Mouse (Mus musculus): ENCODE results near the gene Mat2a. TPM values are rescaled to one million over a fixed set of nuclear protein-coding genes. Genes with fewer than 3 reads are reported as not detected.
A peak's percentile ranks its signal among the peaks of the same experiment; 100 is the strongest.
"Not testable (repeated sequence)": the region's sequence is repeated elsewhere in the genome, so short reads cannot be mapped to it uniquely, and the experiment has no call there.

Mat2a gene
- total RNA-seq, 2 experiments from 2014 or later: 130 to 164 TPM

- Histone ChIP-seq H3K4me3 (peak overlapping the region; percentile 54), H3K27ac (peak overlapping the region; percentile 93)
- intact Hi-C loops (cut with DNase I): loop anchor here (2.0 to 5.0 kb wide), 2 partner anchors 15 to 39 kb away; no protein-coding TSS in a partner anchor
- peak; percentile 86 for DNase-seq
- no peak for TF ChIP-seq CTCF (IDR thresholded peaks at IDR 0.05)
Observed at GRCm38 (mm10) chr6:72473264-72474041, 34.1 kb upstream of the Mat2a start.

- Histone ChIP-seq H3K27ac (peak overlapping the region; percentile 73), H3K4me3 (no peak overlapping the region)
- no peak for DNase-seq
- no peak for TF ChIP-seq CTCF (IDR thresholded peaks at IDR 0.05)
- intact Hi-C loops (cut with DNase I): no loop called here
Observed at GRCm38 (mm10) chr6:72466171-72466570, 26.8 kb upstream of the Mat2a start.

DNA sequence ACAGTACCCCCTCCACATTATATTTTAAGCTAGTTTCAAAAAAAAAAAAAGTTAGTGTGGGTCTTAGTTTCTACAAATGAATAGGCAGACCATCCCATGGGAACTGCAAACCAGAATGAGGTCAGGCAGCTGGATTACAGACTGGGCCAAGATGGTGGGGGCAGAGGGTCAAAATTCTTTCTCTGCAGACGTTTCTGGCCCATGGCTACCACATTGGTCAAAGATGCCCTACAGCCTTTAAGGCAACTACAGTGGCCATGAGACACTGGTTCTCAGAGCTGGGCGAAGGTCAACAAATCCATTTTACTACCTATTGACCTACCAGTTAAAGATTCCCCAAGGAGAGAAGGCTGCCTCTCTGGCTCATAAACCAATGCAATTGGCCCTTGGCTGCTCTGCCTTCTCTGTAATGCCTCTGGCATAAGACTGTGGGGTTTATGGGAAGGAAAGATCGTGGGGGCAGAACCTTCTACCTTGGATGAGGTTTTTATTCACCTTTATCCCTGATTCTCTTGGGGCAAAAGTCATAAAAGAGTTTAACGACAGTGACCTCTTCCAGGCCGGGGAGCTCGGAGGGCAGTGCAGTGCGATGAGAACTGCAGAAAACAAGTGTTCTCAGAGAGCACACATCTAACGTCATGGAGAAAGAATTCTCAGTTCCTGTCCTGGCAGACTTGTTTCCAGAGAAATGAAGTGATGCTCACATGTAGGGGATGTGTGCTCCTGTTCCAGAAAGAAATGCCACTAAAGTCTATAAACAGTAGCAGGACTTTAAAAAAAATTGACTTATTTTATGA is 26.2 kb upstream of the Mat2a start:
- intact Hi-C loops (cut with DNase I): no loop called here
- DNase-seq: peak; percentile 55
- Histone ChIP-seq H3K4me3 (no peak overlapping the region), H3K27ac (peak overlapping the region; percentile 73)
- TF ChIP-seq CTCF (IDR thresholded peaks at IDR 0.05): no peak

DNA sequence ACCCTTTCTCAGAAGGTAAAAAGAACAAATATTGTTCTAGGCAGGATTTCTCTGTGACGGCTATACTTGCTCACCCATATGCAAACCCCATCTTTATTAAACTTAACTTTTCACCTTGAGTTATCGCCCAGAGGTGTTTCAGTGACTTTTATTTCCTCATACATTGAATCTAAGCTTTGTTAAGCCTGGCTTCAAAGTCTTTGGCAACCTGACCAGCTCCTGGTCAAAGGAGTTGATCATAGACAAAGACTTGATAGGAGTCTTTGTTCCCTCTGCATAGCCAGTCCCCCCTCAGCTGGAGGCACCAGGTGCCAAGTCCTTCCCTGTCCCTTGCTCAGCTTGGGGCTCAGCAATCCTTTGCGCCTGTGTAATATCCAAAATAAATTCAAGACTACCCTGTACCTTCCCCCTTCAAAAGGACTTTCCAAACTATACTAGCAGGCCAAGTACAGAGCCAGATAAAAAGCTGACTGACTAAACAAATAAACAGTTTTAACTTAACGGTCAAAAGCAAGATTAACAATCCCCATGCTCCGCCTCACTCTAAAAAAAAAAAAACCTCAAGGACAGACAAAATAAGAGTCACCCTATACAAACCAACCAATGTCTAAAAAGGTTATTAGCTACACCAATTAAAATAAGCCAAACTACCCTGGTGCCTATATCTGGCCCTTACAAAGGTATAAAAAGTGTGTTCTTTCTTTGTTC is 23.3 kb upstream of the Mat2a start:
- H3K4me3 ChIP-seq; H3K27ac ChIP-seq; DNase-seq; intact Hi-C loops (cut with DNase I): not testable (repeated sequence)

DNA sequence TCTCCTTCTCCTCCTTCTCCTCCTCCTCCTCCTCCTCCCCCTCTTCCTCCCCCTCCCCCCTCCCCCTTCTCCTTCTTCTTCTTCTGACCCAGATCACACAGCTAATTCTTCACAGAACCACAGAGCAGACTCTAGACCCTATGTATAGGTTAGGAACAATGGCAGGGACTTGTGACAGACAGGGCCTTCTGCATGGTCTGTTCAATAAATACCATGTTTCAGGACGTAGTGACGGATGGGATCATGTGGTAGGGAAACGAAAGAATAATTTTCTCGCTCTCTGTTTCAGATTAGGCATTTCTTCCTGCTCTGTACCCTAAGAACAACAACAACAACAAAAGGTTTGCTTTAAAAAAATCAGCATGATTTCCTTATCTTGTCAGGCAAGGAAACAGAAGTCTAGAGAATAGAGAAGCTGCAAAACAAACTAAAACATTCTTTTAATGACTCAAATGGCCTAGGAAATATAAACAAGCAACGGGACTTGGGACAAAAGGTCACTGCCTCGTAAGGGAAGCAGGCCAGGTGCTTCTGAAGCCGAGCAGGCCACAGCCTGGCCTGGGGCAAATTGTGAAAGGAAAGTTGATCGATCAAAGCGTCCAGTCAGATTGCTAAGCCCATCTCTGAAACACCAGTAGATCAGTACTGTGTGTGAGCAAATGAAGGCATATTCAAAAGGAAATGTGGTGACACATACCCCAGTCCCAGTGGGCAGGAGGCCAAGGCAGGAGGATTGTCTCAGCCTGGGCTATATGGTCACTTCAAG is 20.9 kb upstream of the Mat2a start:
- no peak for TF ChIP-seq CTCF (IDR thresholded peaks at IDR 0.05)
- DNase-seq: no peak
- H3K4me3 ChIP-seq: no peak overlapping the region
- intact Hi-C loops (cut with DNase I): no loop called here
- H3K27ac ChIP-seq: peak overlapping the region; percentile 51

DNA sequence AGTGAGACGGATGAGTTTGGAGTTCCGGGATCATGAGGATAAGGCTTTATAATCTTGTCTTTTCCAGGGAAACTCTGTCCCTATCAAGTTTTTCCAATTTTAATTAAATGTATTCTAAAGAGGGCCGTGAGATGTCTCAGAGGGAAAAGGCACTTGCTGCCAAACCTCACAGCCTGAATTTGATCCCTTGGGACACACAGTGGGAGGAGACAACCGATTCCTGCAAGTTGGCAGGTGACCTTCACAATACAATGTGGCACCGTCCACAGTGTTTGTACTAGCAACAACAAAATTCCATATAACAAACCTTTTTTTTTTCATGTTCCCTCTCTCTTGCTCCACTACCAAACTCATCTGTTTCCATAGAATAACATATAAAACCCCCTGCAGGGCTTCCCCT is 19.6 kb upstream of the Mat2a start:
- DNase-seq: no peak
- intact Hi-C loops (cut with DNase I): loop anchor here (2.0 kb wide), 1 partner anchor 14 kb away; no protein-coding TSS in a partner anchor
- H3K27ac ChIP-seq: peak overlapping the region; percentile 35; the same call in 1 of the 2 replicates
- no peak overlapping the region for H3K4me3 ChIP-seq
- TF ChIP-seq CTCF (IDR thresholded peaks at IDR 0.05): no peak

DNA sequence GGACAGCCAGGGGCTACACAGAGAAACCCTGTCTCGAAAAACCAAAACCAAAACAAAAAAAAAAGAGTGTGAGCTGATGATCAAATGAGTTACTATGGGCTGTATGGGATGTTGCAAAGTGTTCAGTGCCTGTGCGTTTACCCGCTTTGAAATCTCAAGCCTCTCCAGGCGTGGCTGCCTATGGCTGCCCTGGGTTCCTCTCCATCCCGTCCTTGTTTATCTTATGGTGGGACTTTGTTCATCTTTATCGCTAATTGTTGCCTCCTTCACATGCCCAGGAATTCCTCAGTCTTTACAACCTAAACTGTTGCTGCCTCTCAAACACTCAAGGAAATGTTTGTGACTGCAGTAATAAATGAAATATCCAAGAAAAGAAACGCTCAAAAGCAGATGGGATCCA is 19.1 kb upstream of the Mat2a start:
- H3K27ac ChIP-seq: peak overlapping the region; percentile 35
- no peak for DNase-seq
- intact Hi-C loops (cut with DNase I): loop anchor here (2.0 kb wide), 1 partner anchor 14 kb away; no protein-coding TSS in a partner anchor
- no peak for TF ChIP-seq CTCF (IDR thresholded peaks at IDR 0.05)
- H3K4me3 ChIP-seq: no peak overlapping the region

- intact Hi-C loops (cut with DNase I): no loop called here
- DNase-seq: no peak
- no peak overlapping the region for H3K4me3 ChIP-seq
- no peak for TF ChIP-seq CTCF (IDR thresholded peaks at IDR 0.05)
- H3K27ac ChIP-seq: 0 out of 2 replicates have a peak overlapping the region, but pooled peaks have one; percentile 16
Observed at GRCm38 (mm10) chr6:72456567-72456966, 17.2 kb upstream of the Mat2a start.

DNA sequence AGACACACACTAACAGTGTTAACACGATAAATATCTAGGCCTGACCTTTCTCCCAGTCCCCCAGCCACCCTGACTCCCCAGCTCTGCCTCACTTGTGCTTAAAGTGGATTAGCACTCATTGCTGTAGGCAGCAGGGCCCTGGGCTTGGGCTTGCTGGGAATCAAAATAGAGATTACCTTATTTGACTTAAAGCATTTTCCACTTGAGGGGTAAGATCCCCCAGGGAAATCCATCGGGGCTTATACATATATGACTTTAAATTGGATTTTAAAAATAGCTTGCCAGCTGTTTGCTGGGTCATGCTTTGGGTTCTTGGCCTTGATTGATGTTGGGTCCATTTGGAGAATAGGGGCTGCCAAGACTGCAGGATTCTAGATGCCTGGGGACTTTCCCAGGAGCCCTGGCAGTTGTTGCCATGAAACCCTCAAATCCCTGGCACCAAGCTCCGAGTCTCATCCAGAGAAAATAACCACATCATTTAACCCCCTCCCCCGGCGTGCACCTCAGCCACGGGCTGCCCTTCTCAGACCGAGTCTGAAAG is 15.5 kb upstream of the Mat2a start:
- Histone ChIP-seq H3K27ac (peak overlapping the region; percentile 85), H3K4me3 (no peak overlapping the region)
- no peak for TF ChIP-seq CTCF (IDR thresholded peaks at IDR 0.05)
- DNase-seq: peak; percentile 44
- intact Hi-C loops (cut with DNase I): no loop called here

- peak; percentile 66 for DNase-seq
- peak overlapping the region; percentile 85 for H3K27ac ChIP-seq
- no peak overlapping the region for H3K4me3 ChIP-seq
- intact Hi-C loops (cut with DNase I): no loop called here
- TF ChIP-seq CTCF (IDR thresholded peaks at IDR 0.05): no peak
Observed at GRCm38 (mm10) chr6:72454072-72454746, 14.9 kb upstream of the Mat2a start.

- Histone ChIP-seq H3K27ac (peak overlapping the region; percentile 85), H3K4me3 (no peak overlapping the region)
- TF ChIP-seq CTCF (IDR thresholded peaks at IDR 0.05): no peak
- intact Hi-C loops (cut with DNase I): no loop called here
- no peak for DNase-seq
Observed at GRCm38 (mm10) chr6:72453578-72453977, 14.2 kb upstream of the Mat2a start.

Data from gastrocnemius, adult 2 months (tissue).